Mouse (Mus musculus) MEL (cell line): ENCODE results near the gene AF067063. TPM values are rescaled to one million over a fixed set of nuclear protein-coding genes. Genes with fewer than 3 reads are reported as not detected.
"Not testable (repeated sequence)": the region's sequence is repeated elsewhere in the genome, so short reads cannot be mapped to it uniquely, and the experiment has no call there.

Experiments
- DNase-seq: peaks from one replicate; pipeline ENCODE4 v3.0.0; 2011; ENCODE audit warnings: low read depth, low spot score
- H3K27ac ChIP-seq: 2 replicates; pipeline ENCODE4 v1.5.1; 2012; ENCODE audit warnings: low read depth, mild to moderate bottlenecking, control low read depth, low read length, moderate library complexity; ENCODE audit not compliant: control insufficient read depth
- H3K27me3 ChIP-seq, 2 experiments: fragments of 150-350 bp in 1 of 2; sonication (generic) in 1 of 2; 2 replicates each; pipeline ENCODE4 v1.6.1; 2012; ENCODE audit warnings: low read length in 2 of 2, mild to moderate bottlenecking in 2 of 2, improper control_type of control experiment in 1 of 2, moderate library complexity in 1 of 2; ENCODE audit not compliant: insufficient read depth in 2 of 2, control insufficient read depth in 1 of 2
- H3K36me3 ChIP-seq, 2 experiments: 2 replicates each; pipeline ENCODE4 v1.6.1; 2012 to 2014; ENCODE audit warnings: low read length in 2 of 2, improper control_type of control experiment in 1 of 2, inconsistent platforms in 1 of 2, mild to moderate bottlenecking in 1 of 2; ENCODE audit not compliant: insufficient read depth in 2 of 2, control insufficient read depth in 1 of 2
- H3K4me1 ChIP-seq, 2 experiments: fragments of 150-350 bp in 1 of 2; sonication (generic) in 1 of 2; 2 replicates each; pipeline ENCODE4 v1.6.1; 2012; ENCODE audit warnings: low read length in 2 of 2, improper control_type of control experiment in 1 of 2, mild to moderate bottlenecking in 1 of 2; ENCODE audit not compliant: insufficient read depth in 2 of 2, control insufficient read depth in 1 of 2
- H3K4me3 ChIP-seq, 2 experiments: fragments of 150-350 bp in 1 of 2; sonication (generic) in 1 of 2; 2 replicates each; pipeline ENCODE4 v1.5.1; 2012; ENCODE audit warnings: low read depth in 2 of 2, low read length in 2 of 2, mild to moderate bottlenecking in 2 of 2, moderate library complexity in 2 of 2, control low read depth in 1 of 2, improper control_type of control experiment in 1 of 2; ENCODE audit not compliant: control insufficient read depth in 1 of 2, insufficient read depth in 1 of 2
- H3K79me2 ChIP-seq: 2 replicates; pipeline ENCODE4 v1.6.1; 2012; ENCODE audit warnings: mild to moderate bottlenecking, low read length, moderate library complexity; ENCODE audit not compliant: control insufficient read depth, poor library complexity, insufficient read depth
- H3K9ac ChIP-seq: 2 replicates; pipeline ENCODE4 v1.6.1; 2012; ENCODE audit warnings: low read depth, mild to moderate bottlenecking, control low read depth, low read length, moderate library complexity; ENCODE audit not compliant: control insufficient read depth, poor library complexity, severe bottlenecking
- H3K9me3 ChIP-seq: fragments of 150-350 bp; sonication (generic); replicated peaks from 2 replicates; pipeline ENCODE4 v1.6.1; 2012; ENCODE audit warnings: mild to moderate bottlenecking, low read length, improper control_type of control experiment, moderate library complexity; ENCODE audit not compliant: insufficient read depth
- CHD1 ChIP-seq: IDR thresholded peaks from 2 replicates; pipeline ENCODE4 v1.6.1; 2012; ENCODE audit warnings: low read depth, mild to moderate bottlenecking, inconsistent platforms, low read length, improper control_type of control experiment
- ELF1 ChIP-seq: IDR thresholded peaks from 2 replicates; pipeline ENCODE4 v1.6.1; 2014; ENCODE audit warnings: low read depth, mild to moderate bottlenecking, inconsistent platforms, low read length, improper control_type of control experiment, moderate library complexity
- EP300 ChIP-seq, 2 experiments: IDR thresholded peaks; 2 replicates each; pipeline ENCODE4 v1.6.1; 2011; ENCODE audit warnings: improper control_type of control experiment in 2 of 2, low read length in 2 of 2, low read depth in 1 of 2, mild to moderate bottlenecking in 1 of 2
- GATA1 ChIP-seq: IDR thresholded peaks from 2 replicates; pipeline ENCODE4 v1.6.1; 2011; ENCODE audit warnings: low read depth, low read length, improper control_type of control experiment
- HCFC1 ChIP-seq: IDR thresholded peaks from 2 replicates; pipeline ENCODE4 v1.6.1; 2012; ENCODE audit warnings: low read depth, mild to moderate bottlenecking, inconsistent platforms, low read length, improper control_type of control experiment, moderate library complexity
- JUND ChIP-seq: IDR thresholded peaks from 2 replicates; pipeline ENCODE4 v1.6.1; 2011; ENCODE audit warnings: low read depth, mild to moderate bottlenecking, improper control_type of control experiment, low read length
- MEF2A ChIP-seq: IDR thresholded peaks from 2 replicates; pipeline ENCODE4 v1.6.1; 2014; ENCODE audit warnings: low read depth, mild to moderate bottlenecking, inconsistent platforms, low read length, improper control_type of control experiment; ENCODE audit not compliant: poor library complexity, insufficient replicate concordance, severe bottlenecking; ENCODE audit errors: extremely low read depth
- MXI1 ChIP-seq: IDR thresholded peaks from 2 replicates; pipeline ENCODE4 v1.6.1; 2011; ENCODE audit warnings: mild to moderate bottlenecking, low read depth, low read length, improper control_type of control experiment
- MYB ChIP-seq: IDR thresholded peaks from 2 replicates; pipeline ENCODE4 v1.6.1; 2011; ENCODE audit warnings: mild to moderate bottlenecking, low read depth, low read length, improper control_type of control experiment
- MYC ChIP-seq: IDR thresholded peaks from 2 replicates; pipeline ENCODE4 v1.6.1; 2011; ENCODE audit warnings: low read depth, mild to moderate bottlenecking, low read length, improper control_type of control experiment, moderate library complexity
- NRF1 ChIP-seq: IDR thresholded peaks from 2 replicates; pipeline ENCODE4 v1.6.1; 2014; ENCODE audit warnings: low read depth, mild to moderate bottlenecking, inconsistent platforms, low read length, improper control_type of control experiment, moderate library complexity; ENCODE audit not compliant: poor library complexity, insufficient read depth, severe bottlenecking
- POLR2A ChIP-seq, 2 experiments: IDR thresholded peaks; 2 replicates each; pipeline ENCODE4 v1.6.1; 2011 to 2012; ENCODE audit warnings: low read length in 2 of 2, mild to moderate bottlenecking in 2 of 2, control low read depth in 1 of 2, improper control_type of control experiment in 1 of 2, low read depth in 1 of 2, moderate library complexity in 1 of 2; ENCODE audit not compliant: control insufficient read depth in 1 of 2, insufficient read depth in 1 of 2, poor library complexity in 1 of 2
- POLR2AphosphoS2 ChIP-seq: IDR thresholded peaks from 2 replicates; pipeline ENCODE4 v1.6.1; 2011; ENCODE audit warnings: low read length, improper control_type of control experiment
- POLR2AphosphoS5 ChIP-seq: IDR thresholded peaks from 2 replicates; pipeline ENCODE4 v1.6.1; 2012; ENCODE audit warnings: low read depth, borderline replicate concordance, mild to moderate bottlenecking, inconsistent platforms, low read length, moderate library complexity, mixed read lengths
- SIN3A ChIP-seq: IDR thresholded peaks from 2 replicates; pipeline ENCODE4 v1.6.1; 2012; ENCODE audit warnings: low read length, improper control_type of control experiment, inconsistent platforms
- SMC3 ChIP-seq: IDR thresholded peaks from 2 replicates; pipeline ENCODE4 v1.6.1; 2011; ENCODE audit warnings: low read depth, low read length, improper control_type of control experiment
- UBTF ChIP-seq: IDR thresholded peaks from 2 replicates; pipeline ENCODE4 v1.6.1; 2012; ENCODE audit warnings: low read depth, mild to moderate bottlenecking, inconsistent platforms, low read length, improper control_type of control experiment, moderate library complexity, borderline replicate concordance; ENCODE audit not compliant: insufficient read depth
- USF1 ChIP-seq: IDR thresholded peaks from 2 replicates; pipeline ENCODE4 v1.6.1; 2014; ENCODE audit warnings: low read depth, mild to moderate bottlenecking, inconsistent platforms, low read length, improper control_type of control experiment, moderate library complexity
- ZKSCAN1 ChIP-seq: IDR thresholded peaks from 2 replicates; pipeline ENCODE4 v1.6.1; 2012; ENCODE audit warnings: low read depth, mild to moderate bottlenecking, inconsistent platforms, low read length, improper control_type of control experiment, moderate library complexity
- polyA plus RNA-seq, 2 experiments: library from polyadenylated mRNA; stranded (reverse) in 1 of 2; unstranded in 1 of 2; fragments of >175 nt in 1 of 2; fragments of >200 nt in 1 of 2; gene quantifications; 2 replicates each; pipeline versions ENCODE4 v1.2.1 to v1.2.4; 2012; ENCODE audit warnings: low replicate concordance in 2 of 2, low read depth in 1 of 2; ENCODE audit not compliant: insufficient read length in 2 of 2, insufficient read depth in 1 of 2, missing spikeins in 1 of 2
- total RNA-seq: library from RNA; depleted of rRNA; stranded (reverse); fragments of 300-350 nt; gene quantifications from 2 replicates; pipeline ENCODE4 v1.2.3, GENCODE M21; 2012

Gene AF067063
- total and polyA plus RNA-seq, 3 experiments: not detected

DNA sequence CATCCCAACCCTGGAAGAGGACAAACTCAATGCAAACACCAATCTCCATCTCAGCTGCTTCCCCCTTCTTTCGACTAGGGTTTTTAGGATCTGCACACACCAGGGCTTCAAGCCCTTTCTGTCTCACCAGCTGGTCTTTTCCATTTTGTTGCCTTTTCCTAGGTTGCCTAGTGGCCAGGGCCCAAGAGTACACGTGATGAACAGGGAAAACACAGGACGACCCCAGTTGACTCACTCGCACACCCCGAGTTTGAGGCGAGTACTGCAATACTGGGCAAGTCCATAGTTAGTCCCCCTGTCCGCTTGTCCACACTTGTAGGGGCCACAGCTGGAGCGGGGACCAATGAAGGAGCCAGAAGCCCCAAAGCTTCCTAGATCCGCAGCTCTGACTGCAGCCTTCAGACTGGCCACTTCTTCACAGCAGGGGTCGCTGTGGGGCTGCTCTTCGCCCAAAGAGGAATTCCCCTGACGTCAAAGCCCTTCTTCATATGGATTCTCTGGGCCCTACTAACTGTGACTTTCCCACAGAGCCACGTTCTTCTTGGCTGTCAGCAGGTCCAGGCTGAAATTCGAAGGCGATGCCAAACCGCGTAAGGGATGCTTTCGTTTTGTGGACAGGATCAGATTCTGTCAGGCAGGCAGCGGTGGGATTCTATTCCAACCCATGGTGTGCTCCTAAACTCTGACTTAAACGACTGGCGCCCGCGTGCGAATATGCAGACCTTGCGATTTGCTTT is 5.5 kb upstream of the AF067063 start, which contains the start of gene D13Ertd608e:
TSS of gene D13Ertd608e (plus strand) at position 687 of the 737 bp plus-strand sequence.
- H3K4me1 ChIP-seq, H3K9ac ChIP-seq, H3K36me3 ChIP-seq, H3K9me3 ChIP-seq, H3K4me3 ChIP-seq, DNase-seq, H3K27ac ChIP-seq, H3K79me2 ChIP-seq, H3K27me3 ChIP-seq: not testable (repeated sequence)

DNA sequence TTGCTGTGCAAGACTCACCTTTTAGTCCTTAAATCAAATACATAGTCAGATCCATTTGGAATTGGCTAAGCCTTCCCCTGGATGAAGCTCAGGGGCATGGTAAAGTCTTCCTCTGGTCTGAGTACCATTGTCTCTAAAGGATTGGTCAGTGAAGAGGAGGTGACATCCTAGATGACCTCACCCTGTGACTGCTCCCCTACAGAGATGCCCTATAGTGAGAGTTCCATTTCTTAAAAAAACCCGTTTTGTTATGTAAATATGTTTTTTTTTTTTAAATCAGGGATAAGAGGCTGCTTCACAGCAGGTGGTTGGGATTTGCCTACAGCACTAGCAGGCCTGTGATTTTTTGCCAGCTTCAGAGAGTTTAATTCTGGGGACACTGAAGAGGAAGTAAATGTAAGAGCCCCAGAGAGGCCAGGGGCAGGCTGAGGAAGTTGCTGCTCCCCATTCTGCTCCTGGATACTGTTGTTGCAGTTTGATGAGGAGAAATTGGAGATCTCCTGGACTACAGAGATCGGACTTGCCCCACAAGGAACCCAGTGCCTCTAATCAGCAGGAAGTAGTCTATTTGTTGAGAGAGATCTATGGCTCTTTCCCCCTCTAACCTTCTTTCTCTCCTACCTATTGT is 12.3 kb downstream of the AF067063 start:
- H3K9me3 ChIP-seq: no peaks in the 10 kb centered on the region
- H3K27ac ChIP-seq: no peak overlapping the region
- H3K4me1 ChIP-seq: no peaks in the 10 kb centered on the region
- H3K4me3 ChIP-seq: no peak overlapping the region
- H3K79me2 ChIP-seq: no peaks in the 10 kb centered on the region
- DNase-seq: no peak
- TF ChIP-seq ZKSCAN1: no peak
- no peak for TF ChIP-seq ELF1
- no peak for TF ChIP-seq UBTF
- no peak for TF ChIP-seq MYC
- no peak for TF ChIP-seq USF1
- no peak for TF ChIP-seq EP300 (IDR thresholded peaks at IDR 0.05; ENCODE audit: low read depth in 1 of 2, low read length in 2 of 2)
- TF ChIP-seq POLR2AphosphoS5: no peak
- no peak for TF ChIP-seq GATA1
- TF ChIP-seq JUND: no peak
- no peak for TF ChIP-seq NRF1
- TF ChIP-seq MXI1: no peak
- TF ChIP-seq MYB: no peak
- TF ChIP-seq MEF2A: no peak
- no peak for TF ChIP-seq POLR2AphosphoS2
- TF ChIP-seq SMC3: no peak
- TF ChIP-seq HCFC1: no peak
- no peak for TF ChIP-seq CHD1
- TF ChIP-seq SIN3A: no peak
- no peak for TF ChIP-seq POLR2A (IDR thresholded peaks at IDR 0.05; ENCODE audit: control insufficient read depth in 1 of 2, insufficient read depth in 1 of 2, low read depth in 1 of 2, low read length in 2 of 2, poor library complexity in 1 of 2)
- no peak overlapping the region for H3K9ac ChIP-seq
- H3K36me3 ChIP-seq: no peaks in the 10 kb centered on the region
- H3K27me3 ChIP-seq: no peaks in the 10 kb centered on the region
